Mouse (Mus musculus) intestine, embryonic 14.5 days (tissue): ENCODE measurements around the gene Slc22a14. TPM values are rescaled to one million over a fixed set of nuclear protein-coding genes. Genes with fewer than 3 reads are reported as not detected.
"Not testable (repeated sequence)": the region's sequence is repeated elsewhere in the genome, so short reads cannot be mapped to it uniquely, and the experiment has no call there.

Source experiments
- ATAC-seq: fragments of 200-750 bp; cut with Nextera tagmentation; replicated peaks from 2 replicates; pipeline ENCODE4 v1.8.0; 2017; ENCODE audit warnings: low read depth, moderate number of reproducible peaks, moderate TSS enrichment, moderate library complexity; ENCODE audit not compliant: low FRiP score, low TSS enrichment
- DNase-seq: peaks from one replicate; pipeline ENCODE4 v3.0.0-alpha.2; 2018; ENCODE audit warnings: low spot score
- H3K27ac ChIP-seq: fragments of 300-500 bp; sonication (generic); 2 replicates; pipeline ENCODE4 v1.5.1; 2014; ENCODE audit warnings: low read depth, mild to moderate bottlenecking, control low read depth
- H3K27me3 ChIP-seq: fragments of 300-500 bp; sonication (generic); replicated peaks from 2 replicates; pipeline ENCODE4 v1.6.1; 2014; ENCODE audit warnings: low read length, control low read depth; ENCODE audit not compliant: control insufficient read depth, insufficient read depth
- H3K36me3 ChIP-seq: fragments of 300-500 bp; sonication (generic); 2 replicates; pipeline ENCODE4 v1.6.1; 2014; ENCODE audit warnings: low read length, control low read depth; ENCODE audit not compliant: control insufficient read depth, insufficient read depth
- H3K4me1 ChIP-seq: fragments of 300-500 bp; sonication (generic); replicated peaks from 2 replicates; pipeline ENCODE4 v1.6.1; 2014; ENCODE audit warnings: low read length, control low read depth, mixed read lengths; ENCODE audit not compliant: control insufficient read depth, insufficient read depth
- H3K4me2 ChIP-seq: fragments of 300-500 bp; sonication (generic); 2 replicates; pipeline ENCODE4 v1.6.1; 2014; ENCODE audit warnings: low read length
- H3K4me3 ChIP-seq: fragments of 300-500 bp; sonication (generic); 2 replicates; pipeline ENCODE4 v1.5.1; 2014; ENCODE audit warnings: low read depth, low read length, control low read depth, mixed read lengths
- H3K9ac ChIP-seq: fragments of 300-500 bp; sonication (generic); 2 replicates; pipeline ENCODE4 v1.6.1; 2014; ENCODE audit warnings: mild to moderate bottlenecking, low read length
- H3K9me3 ChIP-seq: fragments of 300-500 bp; sonication (generic); 2 replicates; pipeline ENCODE4 v1.6.1; 2016; ENCODE audit warnings: low read length, control low read depth; ENCODE audit not compliant: control insufficient read depth
- WGBS: fragments of 180-500 bp; shearing (Covaris S2); extraction: QIAGEN DNeasy Blood & Tissue Kit; methylation state at CpG from one replicate; pipeline ENCODE4 v1.1.7; 2014; 5-methylcytosine and 5-hydroxymethylcytosine counted together
- polyA plus RNA-seq: library from polyadenylated mRNA; unstranded; fragments of >200 nt; fragmentation: Nextera tagmentation; extraction: Ambion mirVana; gene quantifications from 2 replicates; pipeline ENCODE4 v1.2.1, GENCODE M21; 2014

Gene Slc22a14
- polyA plus RNA-seq, 1 experiment from 2014 or later: 0.11 TPM

DNA sequence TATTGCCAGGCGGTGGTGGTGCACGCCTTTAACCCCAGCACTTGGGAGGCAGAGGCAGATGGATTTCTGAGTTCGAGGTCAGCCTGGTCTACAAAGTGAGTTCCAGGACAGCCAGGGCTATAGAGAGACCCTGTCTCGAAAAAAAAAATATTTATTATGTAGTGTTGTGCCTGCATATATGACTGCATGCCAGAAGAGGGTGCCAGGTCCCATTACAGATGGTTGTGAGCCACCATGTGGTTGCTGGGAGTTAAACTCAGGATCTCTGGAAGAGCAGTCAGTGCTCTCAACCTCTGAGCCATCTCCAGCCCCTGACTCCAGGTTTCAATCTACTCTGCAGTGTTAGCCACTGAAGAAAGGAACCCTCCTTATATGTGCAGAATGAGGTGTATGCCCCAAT, 5.4 kb upstream of the Slc22a14 start:
- H3K36me3 ChIP-seq, H3K9ac ChIP-seq, ATAC-seq, H3K9me3 ChIP-seq, H3K27me3 ChIP-seq, H3K4me2 ChIP-seq, H3K27ac ChIP-seq, H3K4me3 ChIP-seq, DNase-seq, H3K4me1 ChIP-seq: not testable (repeated sequence)
- 72% methylated on average over 4 of the region's 4 CpGs for WGBS

DNA sequence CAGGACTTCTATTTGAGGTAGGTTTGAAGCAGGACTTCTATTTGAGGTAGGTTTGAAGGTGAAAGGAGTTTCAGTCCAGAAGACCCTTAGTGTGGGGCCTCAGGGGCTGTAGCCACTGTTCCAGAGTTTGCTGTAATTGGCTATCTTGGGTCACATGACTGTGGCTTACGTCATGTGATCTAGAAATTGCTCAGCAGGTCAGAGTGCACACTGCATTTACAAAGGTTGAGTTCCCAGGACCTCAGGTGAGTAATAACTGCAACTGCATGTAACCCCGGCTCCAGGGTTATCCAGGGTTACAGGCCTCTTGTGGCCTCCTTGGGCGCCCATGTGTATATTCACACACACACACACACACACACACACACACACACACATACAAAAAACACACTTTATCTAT, 3.0 kb upstream of the Slc22a14 start:
- no peak for DNase-seq
- Histone ChIP-seq H3K9ac (no peak overlapping the region), H3K4me1 (no peaks in the 10 kb centered on the region), H3K27ac (no peak overlapping the region), H3K9me3 (no peaks in the 10 kb centered on the region), H3K4me3 (no peak overlapping the region), H3K36me3 (peaks cover 3% of the 10 kb centered on the region; the same call in 1 of the 2 replicates), H3K27me3 (no peaks in the 10 kb centered on the region), H3K4me2 (no peak overlapping the region)
- no peak for ATAC-seq
- 78% methylated on average over 3 of the region's 3 CpGs for WGBS

DNA sequence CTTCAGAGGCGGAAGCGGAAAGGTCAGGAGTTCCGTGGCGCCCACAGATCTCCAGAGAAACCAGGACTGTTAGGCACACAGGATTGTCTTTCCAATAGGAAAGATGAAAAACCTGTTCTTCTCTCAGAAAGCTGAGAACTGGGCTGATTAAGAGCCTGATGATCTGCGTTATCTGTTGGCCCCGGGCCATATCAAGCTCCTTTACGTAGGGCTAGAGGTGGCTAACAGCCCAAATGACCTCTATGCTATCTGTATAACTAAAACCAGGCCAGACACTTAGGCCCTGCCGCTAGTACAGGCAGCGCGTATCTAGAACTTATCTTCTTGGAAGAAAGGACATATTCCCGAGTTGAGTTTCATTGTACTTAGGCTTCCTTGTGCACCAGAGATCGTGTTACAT, 2.1 kb downstream of the Slc22a14 start:
- no peaks in the 10 kb centered on the region for H3K36me3 ChIP-seq
- ATAC-seq: no peak
- no peak overlapping the region for H3K9ac ChIP-seq

DNA sequence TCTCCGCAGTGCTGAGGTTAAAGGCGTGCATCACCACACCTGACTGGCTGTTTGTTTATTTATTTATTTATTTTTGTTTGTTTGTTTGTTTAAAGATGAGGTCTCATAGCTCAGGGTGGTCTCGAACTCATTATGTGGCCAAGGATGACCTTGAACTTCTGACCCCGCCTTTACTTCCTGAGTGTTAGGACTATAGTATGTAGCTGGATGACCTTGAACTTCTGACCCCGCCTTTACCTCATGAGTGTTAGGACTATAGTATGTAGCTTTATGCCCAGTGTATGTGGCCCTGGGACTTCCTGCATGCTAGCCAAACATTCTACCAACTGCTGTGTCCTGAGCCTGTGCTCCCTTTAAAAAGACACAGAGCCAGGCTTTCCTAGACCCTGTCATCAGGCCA, 3.9 kb downstream of the Slc22a14 start:
- H3K4me2 ChIP-seq: no peak overlapping the region
- no peak overlapping the region for H3K27ac ChIP-seq
- H3K4me3 ChIP-seq: no peak overlapping the region
- H3K36me3 ChIP-seq: no peaks in the 10 kb centered on the region
- H3K4me1 ChIP-seq: no peaks in the 10 kb centered on the region
- WGBS: 90% methylated on average over 5 of the region's 5 CpGs
- no peaks in the 10 kb centered on the region for H3K9me3 ChIP-seq
- no peaks in the 10 kb centered on the region for H3K27me3 ChIP-seq
- no peak for ATAC-seq
- H3K9ac ChIP-seq: no peak overlapping the region
- DNase-seq: no peak

More for the DNA sequence above, 2.1 kb downstream of the Slc22a14 start:
- Histone ChIP-seq H3K4me1 (no peaks in the 10 kb centered on the region), H3K4me2 (no peak overlapping the region), H3K9me3 (no peaks in the 10 kb centered on the region), H3K27ac (no peak overlapping the region), H3K27me3 (no peaks in the 10 kb centered on the region), H3K4me3 (no peak overlapping the region)
- 80% methylated on average over 12 of the region's 12 CpGs for WGBS
- no peak for DNase-seq

DNA sequence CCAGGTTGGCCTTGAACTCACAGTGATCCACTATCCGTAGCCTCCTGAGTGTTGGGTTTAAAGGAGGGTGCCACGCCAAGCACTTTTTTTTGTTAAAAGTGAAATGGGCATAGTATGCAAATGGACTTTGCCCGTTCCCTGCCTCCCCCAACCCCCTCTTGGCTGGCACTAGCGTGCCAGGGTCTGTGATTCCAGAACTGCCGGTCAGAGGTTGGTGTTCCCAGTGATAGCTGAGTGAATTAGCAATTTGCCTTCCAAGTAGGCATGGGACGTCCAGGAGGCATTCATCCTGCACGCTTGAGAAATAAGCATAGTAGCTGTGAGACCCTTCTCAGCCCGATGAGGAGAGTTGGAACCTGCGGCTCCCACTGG, 7.3 kb downstream of the Slc22a14 start:
- no peak overlapping the region for H3K27ac ChIP-seq
- peak overlapping the region; percentile 68 for H3K4me3 ChIP-seq
- DNase-seq: no peak
- H3K9me3 ChIP-seq: no peaks in the 10 kb centered on the region
- no peaks in the 10 kb centered on the region for H3K36me3 ChIP-seq
- 44% methylated on average over 9 of the region's 9 CpGs for WGBS
- no peaks in the 10 kb centered on the region for H3K27me3 ChIP-seq
- no peak for ATAC-seq
- H3K9ac ChIP-seq: peak overlapping the region; percentile 69
- H3K4me1 ChIP-seq: no peaks in the 10 kb centered on the region
- H3K4me2 ChIP-seq: peak overlapping the region; percentile 85

DNA sequence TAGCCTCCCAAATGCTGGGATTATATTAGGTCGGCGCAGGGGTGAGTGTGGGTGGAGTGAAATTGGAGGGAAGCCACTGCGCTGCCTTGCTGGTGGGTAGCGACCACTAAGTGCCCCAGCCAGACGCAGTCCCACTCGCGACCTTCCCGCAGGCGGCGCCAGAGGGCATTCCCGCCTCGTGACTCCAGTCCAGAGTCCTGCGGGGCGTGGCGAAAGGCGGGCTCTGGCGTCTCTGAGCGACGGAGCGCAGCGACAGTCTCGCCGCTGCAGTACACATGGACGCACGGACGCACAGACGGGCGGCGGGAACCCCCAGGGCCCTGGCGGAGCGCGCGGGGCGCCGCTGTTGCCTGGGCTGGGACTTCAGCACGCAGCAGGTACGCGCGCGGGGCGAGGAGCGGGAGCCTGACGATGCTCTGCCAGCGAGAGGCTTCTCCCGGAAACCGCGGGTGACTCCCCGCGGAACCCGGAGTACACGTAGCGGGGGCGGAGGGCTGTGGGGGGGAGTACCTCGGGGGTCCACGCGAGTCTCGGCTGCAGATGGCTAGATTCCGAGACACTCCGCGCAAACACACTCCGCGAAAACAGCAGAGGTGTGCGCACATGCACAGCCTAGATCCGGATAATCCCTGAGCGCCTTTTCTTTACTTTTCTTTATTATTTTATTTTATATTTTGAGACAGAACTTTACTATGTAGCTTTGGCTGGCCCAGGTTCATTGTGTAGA, 7.9 kb downstream of the Slc22a14 start, which contains the start of gene Xylb:
Xylb (plus strand) TSS at position 51 of the 727 bp plus-strand sequence.
- Histone ChIP-seq H3K9ac (peak within 1 kb of the TSS; percentile 69), H3K27me3 (no peaks in the 10 kb centered on the region), H3K4me1 (no peaks in the 10 kb centered on the region), H3K27ac (no peak within 1 kb of the TSS), H3K9me3 (no peaks in the 10 kb centered on the region), H3K4me3 (peak within 1 kb of the TSS; percentile 68), H3K4me2 (peak within 1 kb of the TSS; percentile 85), H3K36me3 (no peaks in the 10 kb centered on the region)
- peak; percentile 84 for ATAC-seq
- 2% methylated on average over 65 of the region's 65 CpGs for WGBS
- DNase-seq: peak; percentile 97

DNA sequence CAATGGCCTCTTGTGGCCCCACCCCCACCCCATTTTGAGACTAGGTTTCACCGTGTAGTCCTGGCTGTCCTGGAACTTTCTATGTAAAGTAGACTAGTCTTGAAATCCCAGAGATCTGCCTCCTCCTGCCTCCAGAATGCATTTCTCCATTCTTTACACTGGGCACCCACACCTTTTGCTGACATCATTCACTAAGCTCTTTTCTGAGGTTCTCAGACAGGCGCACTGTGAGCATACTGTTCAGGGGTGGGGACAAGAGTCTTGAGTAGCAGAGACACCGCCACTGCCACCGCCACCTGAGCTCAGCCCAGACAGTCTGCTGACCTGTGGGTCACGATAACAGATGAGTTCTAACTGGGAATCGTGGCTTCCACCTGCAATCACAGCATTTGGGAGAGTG, 9.4 kb downstream of the Slc22a14 start:
- Histone ChIP-seq H3K4me2 (no peak overlapping the region), H3K36me3 (peaks cover 5% of the 10 kb centered on the region), H3K4me3 (no peak overlapping the region), H3K27me3 (no peaks in the 10 kb centered on the region), H3K4me1 (no peaks in the 10 kb centered on the region), H3K9me3 (no peaks in the 10 kb centered on the region), H3K27ac (no peak overlapping the region), H3K9ac (no peak overlapping the region)
- WGBS: 71% methylated on average over 6 of the region's 6 CpGs
- ATAC-seq (no peak), DNase-seq (no peak)

DNA sequence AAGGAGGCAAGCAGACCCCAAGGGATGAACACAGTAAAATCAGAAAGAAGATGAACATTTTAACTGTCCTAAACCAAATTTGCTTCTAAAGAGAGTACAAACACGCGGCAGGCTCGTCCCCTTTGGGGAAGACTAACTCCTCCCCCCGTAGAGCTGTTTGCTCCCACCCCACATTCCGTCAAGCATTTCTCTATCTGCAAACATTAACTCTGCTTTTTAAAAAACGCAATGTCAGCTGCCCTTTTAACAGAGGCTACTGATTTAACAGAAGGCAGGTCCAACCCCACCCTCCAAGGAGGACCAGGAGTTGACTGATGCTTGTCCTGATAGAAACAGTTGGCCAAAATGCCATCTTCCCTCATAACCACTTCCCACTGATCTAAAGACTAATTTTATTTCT, 11.4 kb downstream of the Slc22a14 start:
- Histone ChIP-seq H3K4me3 (no peak overlapping the region), H3K9me3 (no peaks in the 10 kb centered on the region), H3K4me1 (no peaks in the 10 kb centered on the region), H3K27me3 (no peaks in the 10 kb centered on the region), H3K9ac (no peak overlapping the region), H3K4me2 (no peak overlapping the region), H3K27ac (no peak overlapping the region), H3K36me3 (peaks cover 22% of the 10 kb centered on the region)
- WGBS: 61% methylated on average over 6 of the region's 6 CpGs
- no peak for ATAC-seq
- DNase-seq: no peak

DNA sequence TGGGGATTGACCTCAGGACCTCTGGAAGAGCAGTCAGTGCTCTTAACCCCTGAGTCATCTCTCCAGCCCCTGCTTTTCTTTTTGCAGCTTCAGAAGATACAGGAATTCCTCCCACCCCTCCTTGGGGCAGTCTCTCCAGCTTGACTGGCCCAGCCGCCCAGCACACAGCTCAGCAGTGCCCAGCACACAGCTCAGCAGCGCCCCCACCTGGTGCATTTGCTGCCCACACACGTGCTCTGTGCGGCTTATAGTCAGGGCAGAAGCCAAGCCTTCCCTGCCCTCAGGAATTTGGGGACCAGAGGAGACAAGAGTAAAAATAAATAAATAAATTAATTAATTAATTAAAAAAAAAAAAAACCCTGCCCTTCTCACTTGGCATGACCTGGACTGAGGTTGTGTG, 13.3 kb downstream of the Slc22a14 start:
- WGBS: 28% methylated on average over 4 of the region's 4 CpGs
- Histone ChIP-seq H3K4me3 (no peak overlapping the region), H3K36me3 (peaks cover 38% of the 10 kb centered on the region), H3K4me2 (no peak overlapping the region), H3K27ac (no peak overlapping the region), H3K9me3 (no peaks in the 10 kb centered on the region), H3K4me1 (no peaks in the 10 kb centered on the region), H3K27me3 (no peaks in the 10 kb centered on the region), H3K9ac (no peak overlapping the region)
- peak; percentile 89 for DNase-seq
- peak; percentile 73 for ATAC-seq
